Mouse (Mus musculus) kidney, embryonic 14.5 days (tissue): ENCODE results near the gene Slc17a4. TPM values are rescaled to one million over a fixed set of nuclear protein-coding genes. Genes with fewer than 3 reads are reported as not detected.

Experiments
- ATAC-seq: fragments of 200-750 bp; cut with Nextera tagmentation; 2 replicates; pipeline ENCODE4 v1.8.0; 2017; ENCODE audit warnings: moderate number of reproducible peaks, mild to moderate bottlenecking, moderate TSS enrichment, moderate library complexity; ENCODE audit not compliant: low FRiP score, low TSS enrichment
- H3K27ac ChIP-seq: fragments of 300-500 bp; sonication (generic); 2 replicates; pipeline ENCODE4 v1.5.1; 2014; ENCODE audit warnings: low read depth, mild to moderate bottlenecking, low read length, moderate library complexity, mixed read lengths
- H3K27me3 ChIP-seq: fragments of 300-500 bp; sonication (generic); 2 replicates; pipeline ENCODE4 v1.6.1; 2014; ENCODE audit warnings: mild to moderate bottlenecking, low read length; ENCODE audit not compliant: control insufficient read depth, insufficient read depth
- H3K36me3 ChIP-seq: fragments of 300-500 bp; sonication (generic); 2 replicates; pipeline ENCODE4 v1.6.1; 2014; ENCODE audit warnings: low read length, mixed read lengths; ENCODE audit not compliant: control insufficient read depth, insufficient read depth
- H3K4me1 ChIP-seq: fragments of 300-500 bp; sonication (generic); 2 replicates; pipeline ENCODE4 v1.6.1; 2014; ENCODE audit warnings: low read length, mixed read lengths; ENCODE audit not compliant: control insufficient read depth, insufficient read depth
- H3K4me2 ChIP-seq: fragments of 300-500 bp; sonication (generic); replicated peaks from 2 replicates; pipeline ENCODE4 v1.6.1; 2014; ENCODE audit warnings: low read depth, mild to moderate bottlenecking, low read length
- H3K4me3 ChIP-seq: fragments of 300-500 bp; sonication (generic); 2 replicates; pipeline ENCODE4 v1.5.1; 2014; ENCODE audit warnings: mild to moderate bottlenecking, low read length
- H3K9ac ChIP-seq: fragments of 300-500 bp; sonication (generic); 2 replicates; pipeline ENCODE4 v1.6.1; 2014; ENCODE audit warnings: low read depth, mild to moderate bottlenecking, low read length, moderate library complexity
- H3K9me3 ChIP-seq: fragments of 300-500 bp; sonication (generic); 2 replicates; pipeline ENCODE4 v1.6.1; 2016; ENCODE audit warnings: low read length; ENCODE audit not compliant: control insufficient read depth
- WGBS: fragments of 180-500 bp; shearing (Covaris S2); extraction: QIAGEN DNeasy Blood & Tissue Kit; methylation state at CpG from one replicate; pipeline ENCODE4 v1.1.7; 2014; 5-methylcytosine and 5-hydroxymethylcytosine counted together
- polyA plus RNA-seq: library from polyadenylated mRNA; unstranded; fragments of >200 nt; fragmentation: Nextera tagmentation; extraction: Ambion mirVana; gene quantifications from 2 replicates; pipeline ENCODE4 v1.2.1, GENCODE M21; 2014

Gene Slc17a4
- polyA plus RNA-seq, 1 experiment from 2014 or later = 2.5 TPM

- Histone ChIP-seq H3K9ac (no peak within 1 kb of the TSS), H3K27ac (no peak within 1 kb of the TSS), H3K9me3 (no peaks in the 10 kb centered on the region), H3K27me3 (no peaks in the 10 kb centered on the region), H3K36me3 (no peaks in the 10 kb centered on the region), H3K4me1 (no peaks in the 10 kb centered on the region), H3K4me2 (no peak within 1 kb of the TSS), H3K4me3 (no peak within 1 kb of the TSS)
- WGBS = 94% methylated on average over 34 of the region's 39 CpGs
- ATAC-seq = no peak
These were observed 18.8 kb upstream of the Slc17a4 start, which contains the start of gene Hist1h2ba for GRCm38 (mm10) chr13:23933421-23934210. TSS of gene Hist1h2ba (minus strand) at chr13:23934156.

- Histone ChIP-seq H3K4me1 (no peaks in the 10 kb centered on the region), H3K4me2 (no peak overlapping the region), H3K9me3 (no peaks in the 10 kb centered on the region), H3K27me3 (no peaks in the 10 kb centered on the region), H3K27ac (no peak overlapping the region), H3K9ac (no peak overlapping the region), H3K36me3 (no peaks in the 10 kb centered on the region), H3K4me3 (no peak overlapping the region)
- ATAC-seq = no peak
- WGBS = 76% methylated on average over 11 of the region's 11 CpGs
These were observed 16.1 kb upstream of the Slc17a4 start for GRCm38 (mm10) chr13:23930904-23931303.

- no peak overlapping the region for H3K9ac ChIP-seq
- H3K27me3 ChIP-seq = no peaks in the 10 kb centered on the region
- H3K36me3 ChIP-seq = no peaks in the 10 kb centered on the region
- no peak overlapping the region for H3K4me2 ChIP-seq
- H3K4me1 ChIP-seq = no peaks in the 10 kb centered on the region
- WGBS = 85% methylated on average over 9 of the region's 9 CpGs
- ATAC-seq = no peak
- no peaks in the 10 kb centered on the region for H3K9me3 ChIP-seq
- no peak overlapping the region for H3K4me3 ChIP-seq
- no peak overlapping the region for H3K27ac ChIP-seq
These were observed 15.7 kb upstream of the Slc17a4 start for GRCm38 (mm10) chr13:23930461-23930860.

GRCm38 (mm10) chr13:23928637-23929036, 13.8 kb upstream of the Slc17a4 start:
- Histone ChIP-seq H3K27ac (no peak overlapping the region), H3K4me2 (no peak overlapping the region), H3K27me3 (no peaks in the 10 kb centered on the region), H3K36me3 (no peaks in the 10 kb centered on the region), H3K4me3 (no peak overlapping the region), H3K4me1 (no peaks in the 10 kb centered on the region), H3K9ac (no peak overlapping the region), H3K9me3 (no peaks in the 10 kb centered on the region)
- no peak for ATAC-seq
- 48% methylated on average over 3 of the region's 3 CpGs for WGBS

DNA sequence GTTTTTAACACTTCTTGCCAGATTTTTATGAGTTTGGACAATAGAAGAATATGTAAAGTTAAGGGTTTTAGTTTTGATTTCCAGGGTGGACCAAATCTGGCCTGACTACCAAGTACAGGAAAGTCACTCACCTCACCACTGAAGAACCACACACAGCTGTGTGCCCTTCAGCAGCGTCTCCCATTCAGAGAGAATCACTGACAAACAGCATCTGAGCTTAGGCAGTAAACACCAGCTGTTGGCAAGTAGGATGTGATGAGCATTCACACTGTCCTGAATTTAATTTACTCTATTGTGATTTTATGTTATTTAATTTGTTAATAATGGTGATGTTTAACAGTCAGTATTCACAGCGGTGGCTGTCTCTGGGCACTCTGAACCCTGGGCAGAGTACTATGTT, 11.0 kb upstream of the Slc17a4 start:
- Histone ChIP-seq H3K4me1 (no peaks in the 10 kb centered on the region), H3K27me3 (no peaks in the 10 kb centered on the region), H3K36me3 (no peaks in the 10 kb centered on the region), H3K4me2 (no peak overlapping the region), H3K27ac (no peak overlapping the region), H3K9me3 (no peaks in the 10 kb centered on the region), H3K9ac (no peak overlapping the region), H3K4me3 (no peak overlapping the region)
- WGBS = 75% methylated on average over 2 of the region's 2 CpGs
- ATAC-seq = no peak

GRCm38 (mm10) chr13:23917674-23918073, 2.9 kb upstream of the Slc17a4 start:
- Histone ChIP-seq H3K27ac (no peak overlapping the region), H3K4me3 (no peak overlapping the region), H3K4me2 (no peak overlapping the region), H3K4me1 (peaks cover 24% of the 10 kb centered on the region), H3K9me3 (no peaks in the 10 kb centered on the region), H3K27me3 (no peaks in the 10 kb centered on the region), H3K9ac (no peak overlapping the region), H3K36me3 (no peaks in the 10 kb centered on the region)
- WGBS = 76% methylated on average over 4 of the region's 4 CpGs
- ATAC-seq = no peak

GRCm38 (mm10) chr13:23916132-23916531, 1.3 kb upstream of the Slc17a4 start:
- H3K27ac ChIP-seq = no peak overlapping the region
- 72% methylated on average over 1 of the region's 1 CpGs for WGBS
- peak; percentile 75 for ATAC-seq

GRCm38 (mm10) chr13:23913791-23914306, 960 bp downstream of the Slc17a4 start:
- Histone ChIP-seq H3K4me3 (no peak overlapping the region), H3K27ac (peak overlapping the region; percentile 42)
- ATAC-seq = peak; percentile 77

More at GRCm38 (mm10) chr13:23916132-23916531, 1.3 kb upstream of the Slc17a4 start:
- H3K4me2 ChIP-seq = no peak overlapping the region
- no peak overlapping the region for H3K4me3 ChIP-seq
- no peaks in the 10 kb centered on the region for H3K27me3 ChIP-seq
- no peaks in the 10 kb centered on the region for H3K9me3 ChIP-seq
- no peaks in the 10 kb centered on the region for H3K36me3 ChIP-seq
- H3K4me1 ChIP-seq = peaks cover 24% of the 10 kb centered on the region
- H3K9ac ChIP-seq = no peak overlapping the region

GRCm38 (mm10) chr13:23911335-23911734, 3.5 kb downstream of the Slc17a4 start:
- ATAC-seq = no peak
- Histone ChIP-seq H3K4me3 (no peak overlapping the region), H3K9ac (no peak overlapping the region), H3K9me3 (no peaks in the 10 kb centered on the region), H3K36me3 (no peaks in the 10 kb centered on the region), H3K27ac (no peak overlapping the region), H3K27me3 (no peaks in the 10 kb centered on the region), H3K4me1 (peaks cover 24% of the 10 kb centered on the region), H3K4me2 (no peak overlapping the region)
- 83% methylated on average over 5 of the region's 5 CpGs for WGBS

More at GRCm38 (mm10) chr13:23913791-23914306, 960 bp downstream of the Slc17a4 start:
- H3K36me3 ChIP-seq = no peaks in the 10 kb centered on the region
- H3K9ac ChIP-seq = no peak overlapping the region
- H3K27me3 ChIP-seq = no peaks in the 10 kb centered on the region
- H3K9me3 ChIP-seq = no peaks in the 10 kb centered on the region
- H3K4me2 ChIP-seq = no peak overlapping the region
- peaks cover 24% of the 10 kb centered on the region for H3K4me1 ChIP-seq
- 7% methylated on average over 6 of the region's 6 CpGs for WGBS
